Mouse (Mus musculus): Measurements from ENCODE around the gene Pygo2. TPM values are rescaled to one million over a fixed set of nuclear protein-coding genes. Genes with fewer than 3 reads are reported as not detected.
A peak's percentile ranks its signal among the peaks of the same experiment; 100 is the strongest.
"Not testable (repeated sequence)": the region's sequence is repeated elsewhere in the genome, so short reads cannot be mapped to it uniquely, and the experiment has no call there.

The Pygo2 gene
- polyA plus RNA-seq, 1 experiment from 2014 or later, result 35.9 TPM

GRCm38 (mm10) chr3:89418170-89418860, 11.7 kb upstream of the Pygo2 start, which contains the start of the genes Cks1b and Shc1:
Cks1b (minus strand) TSS chr3:89418383.
Shc1 (plus strand) TSS chr3:89418443.
- peak; percentile 100 for DNase-seq (ENCODE audit: low spot score)
- whole genome bisulfite sequencing, result 0% methylated on average over 39 of the region's 39 CpGs
- Histone ChIP-seq H3K4me3 (peak within 1 kb of the TSS; percentile 67), H3K27me3 (ENCODE audit: insufficient read depth, poor library complexity, severe bottlenecking) (no peaks in the 10 kb centered on the region), H3K36me3 (peaks cover 35% of the 10 kb centered on the region), H3K9me3 (no peaks in the 10 kb centered on the region), H3K4me1 (peaks cover 45% of the 10 kb centered on the region), H3K27ac (peak within 1 kb of the TSS; percentile 92)

- DNase-seq (ENCODE audit: low spot score), result peak; percentile 92
- Histone ChIP-seq H3K4me1 (peaks cover 50% of the 10 kb centered on the region), H3K36me3 (peaks cover 37% of the 10 kb centered on the region)
These were observed 11.2 kb upstream of the Pygo2 start for GRCm38 (mm10) chr3:89418861-89419250.

DNA sequence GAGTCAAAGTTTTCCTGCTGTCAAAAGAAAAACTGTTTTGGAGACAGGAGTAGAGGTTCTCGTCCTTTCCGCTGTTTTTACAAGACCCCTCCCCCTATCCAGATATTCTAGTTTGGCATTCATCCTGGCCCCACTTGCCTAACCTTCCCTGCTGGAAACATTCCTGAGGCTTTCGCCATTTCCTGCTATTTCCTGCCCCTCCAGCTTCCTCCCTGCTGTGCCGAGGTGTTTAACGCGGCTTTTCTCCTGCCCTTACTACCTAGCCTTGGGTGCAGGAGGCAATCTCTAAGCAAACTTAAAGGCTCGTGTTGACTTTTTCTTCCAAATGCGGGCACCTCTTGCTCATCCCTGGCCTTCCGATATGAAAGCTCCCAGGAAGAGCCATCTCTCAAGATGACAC, 10.4 kb upstream of the Pygo2 start:
- no peaks in the 10 kb centered on the region for H3K9me3 ChIP-seq
- no peaks in the 10 kb centered on the region for H3K27me3 ChIP-seq (ENCODE audit: insufficient read depth, poor library complexity, severe bottlenecking)
- peaks cover 57% of the 10 kb centered on the region for H3K4me1 ChIP-seq
- peaks cover 37% of the 10 kb centered on the region for H3K36me3 ChIP-seq
- H3K27ac ChIP-seq, result peak overlapping the region; percentile 92
- under 1% methylated on average over 9 of the region's 9 CpGs for WGBS
- DNase-seq (ENCODE audit: low spot score), result peak; percentile 85
- H3K4me3 ChIP-seq, result peak overlapping the region; percentile 67

More at GRCm38 (mm10) chr3:89418861-89419250, 11.2 kb upstream of the Pygo2 start:
- Histone ChIP-seq H3K27me3 (ENCODE audit: insufficient read depth, poor library complexity, severe bottlenecking) (no peaks in the 10 kb centered on the region), H3K9me3 (no peaks in the 10 kb centered on the region), H3K27ac (peak overlapping the region; percentile 92), H3K4me3 (peak overlapping the region; percentile 67)
- under 1% methylated on average over 16 of the region's 16 CpGs for WGBS

GRCm38 (mm10) chr3:89419981-89420380, 10.0 kb upstream of the Pygo2 start:
- H3K4me1 ChIP-seq, result peaks cover 61% of the 10 kb centered on the region
- no peak for DNase-seq (ENCODE audit: low spot score)
- H3K27me3 ChIP-seq (ENCODE audit: insufficient read depth, poor library complexity, severe bottlenecking), result no peaks in the 10 kb centered on the region
- H3K4me3 ChIP-seq, result peak overlapping the region; percentile 67
- peak overlapping the region; percentile 92 for H3K27ac ChIP-seq
- WGBS, result 11% methylated on average over 3 of the region's 3 CpGs
- no peaks in the 10 kb centered on the region for H3K9me3 ChIP-seq
- peaks cover 37% of the 10 kb centered on the region for H3K36me3 ChIP-seq

- DNase-seq (ENCODE audit: low spot score), result no peak
- peak overlapping the region; percentile 87 for H3K27ac ChIP-seq
- peaks cover 61% of the 10 kb centered on the region for H3K4me1 ChIP-seq
- peak overlapping the region; percentile 64 for H3K4me3 ChIP-seq
- no peaks in the 10 kb centered on the region for H3K27me3 ChIP-seq (ENCODE audit: insufficient read depth, poor library complexity, severe bottlenecking)
- H3K9me3 ChIP-seq, result no peaks in the 10 kb centered on the region
- peaks cover 37% of the 10 kb centered on the region for H3K36me3 ChIP-seq
- 50% methylated on average over 2 of the region's 2 CpGs for WGBS
These were observed 9.6 kb upstream of the Pygo2 start for GRCm38 (mm10) chr3:89420421-89420820.

DNA sequence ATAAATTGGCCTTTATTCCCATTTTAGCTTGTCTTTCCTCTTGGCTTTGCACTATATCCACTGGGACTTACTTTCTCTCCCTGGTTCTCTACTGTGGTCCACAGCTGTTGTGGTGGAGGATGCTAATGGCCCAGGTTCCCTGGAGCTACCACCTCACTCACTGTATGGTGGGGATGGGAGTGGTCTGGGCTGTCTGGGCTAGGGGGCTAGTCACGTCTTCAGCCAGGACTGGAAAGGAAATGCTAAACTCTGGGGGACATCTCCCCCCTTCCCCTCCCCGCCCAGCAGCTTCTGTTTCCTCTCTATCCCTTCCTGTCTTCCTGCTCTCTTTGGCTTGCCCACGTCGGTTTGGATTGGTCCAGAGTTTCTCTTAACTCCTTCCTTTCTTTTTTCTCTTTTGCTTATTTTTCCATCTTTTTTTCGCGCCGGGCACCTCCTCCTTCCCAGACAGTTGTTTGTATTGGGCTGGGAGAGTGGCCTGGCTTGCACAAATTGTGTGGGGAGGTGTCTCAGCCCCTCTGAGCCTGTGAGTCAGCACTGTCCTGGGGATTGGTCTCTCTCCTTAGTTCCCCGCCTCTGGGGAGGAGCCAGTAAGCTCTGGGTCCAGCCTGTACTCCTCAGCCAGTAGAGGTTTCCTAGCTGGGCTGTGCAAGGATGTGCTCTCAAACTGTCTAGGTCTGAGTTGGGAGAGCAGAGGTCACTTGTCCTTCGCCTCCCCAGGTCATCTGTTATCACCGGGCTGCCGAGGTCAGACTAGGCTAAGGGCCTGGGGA, 8.8 kb upstream of the Pygo2 start:
- Histone ChIP-seq H3K27ac (peak overlapping the region; percentile 87), H3K4me3 (peak overlapping the region; percentile 64), H3K4me1 (peaks cover 61% of the 10 kb centered on the region), H3K36me3 (peaks cover 35% of the 10 kb centered on the region), H3K27me3 (ENCODE audit: insufficient read depth, poor library complexity, severe bottlenecking) (no peaks in the 10 kb centered on the region), H3K9me3 (no peaks in the 10 kb centered on the region)
- DNase-seq (ENCODE audit: low spot score), result peak; percentile 95
- WGBS, result 2% methylated on average over 11 of the region's 11 CpGs

- H3K4me3 ChIP-seq, result peak overlapping the region; percentile 64
- peaks cover 55% of the 10 kb centered on the region for H3K4me1 ChIP-seq
- 3% methylated on average over 21 of the region's 22 CpGs for WGBS
- peak overlapping the region; percentile 87 for H3K27ac ChIP-seq
- DNase-seq (ENCODE audit: low spot score), result no peak
- H3K9me3 ChIP-seq, result no peaks in the 10 kb centered on the region
- H3K36me3 ChIP-seq, result peaks cover 39% of the 10 kb centered on the region
- H3K27me3 ChIP-seq (ENCODE audit: insufficient read depth, poor library complexity, severe bottlenecking), result no peaks in the 10 kb centered on the region
These were observed 8.1 kb upstream of the Pygo2 start for GRCm38 (mm10) chr3:89421810-89422473.

- peaks cover 47% of the 10 kb centered on the region for H3K36me3 ChIP-seq
- WGBS, result 66% methylated on average over 6 of the region's 6 CpGs
These were observed 7.3 kb upstream of the Pygo2 start for GRCm38 (mm10) chr3:89422556-89423205.

DNA sequence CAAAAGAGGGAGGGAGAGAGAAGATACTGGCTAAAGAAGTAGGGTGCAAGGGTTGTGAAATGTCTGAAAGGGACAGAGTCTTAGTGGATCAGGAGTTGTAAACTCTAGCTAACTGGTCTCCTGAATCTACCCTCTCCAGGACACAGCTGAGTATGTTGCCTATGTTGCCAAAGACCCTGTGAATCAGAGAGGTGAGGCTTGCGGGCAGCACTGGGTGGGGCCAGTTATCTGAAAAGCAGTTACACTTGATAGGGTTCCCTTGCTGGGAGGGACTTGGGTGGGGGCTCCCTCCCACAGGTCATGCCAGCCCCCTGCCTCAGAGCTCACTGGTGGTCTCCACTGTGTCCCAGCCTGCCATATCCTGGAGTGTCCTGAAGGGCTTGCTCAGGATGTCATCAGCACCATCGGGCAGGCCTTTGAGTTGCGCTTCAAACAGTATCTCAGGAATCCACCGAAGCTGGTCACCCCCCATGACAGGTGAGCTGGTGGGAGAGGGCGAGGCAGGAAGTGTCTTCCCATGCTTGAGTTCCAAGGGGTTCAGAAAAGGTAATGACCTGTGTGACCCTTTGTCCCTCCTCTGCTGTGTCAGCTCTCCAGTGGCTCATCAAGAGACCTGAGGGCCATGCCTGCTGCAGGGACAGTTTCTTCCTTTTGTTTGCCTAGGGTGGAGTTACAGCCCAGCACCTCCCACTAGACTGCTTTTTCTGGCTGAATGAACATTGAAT, 5.4 kb upstream of the Pygo2 start:
- peaks cover 59% of the 10 kb centered on the region for H3K36me3 ChIP-seq
- peaks cover 52% of the 10 kb centered on the region for H3K4me1 ChIP-seq
- H3K9me3 ChIP-seq, result no peaks in the 10 kb centered on the region
- WGBS, result 83% methylated on average over 5 of the region's 5 CpGs
- no peak overlapping the region for H3K4me3 ChIP-seq
- no peaks in the 10 kb centered on the region for H3K27me3 ChIP-seq (ENCODE audit: insufficient read depth, poor library complexity, severe bottlenecking)
- DNase-seq (ENCODE audit: low spot score), result no peak
- H3K27ac ChIP-seq, result no peak overlapping the region

More at GRCm38 (mm10) chr3:89422556-89423205, 7.3 kb upstream of the Pygo2 start:
- no peak for DNase-seq (ENCODE audit: low spot score)
- no peaks in the 10 kb centered on the region for H3K9me3 ChIP-seq
- no peaks in the 10 kb centered on the region for H3K27me3 ChIP-seq (ENCODE audit: insufficient read depth, poor library complexity, severe bottlenecking)
- H3K4me1 ChIP-seq, result peaks cover 55% of the 10 kb centered on the region
- H3K27ac ChIP-seq, result peak overlapping the region; percentile 87; the same call in 1 of the 2 replicates
- peak overlapping the region; percentile 64 for H3K4me3 ChIP-seq

DNA sequence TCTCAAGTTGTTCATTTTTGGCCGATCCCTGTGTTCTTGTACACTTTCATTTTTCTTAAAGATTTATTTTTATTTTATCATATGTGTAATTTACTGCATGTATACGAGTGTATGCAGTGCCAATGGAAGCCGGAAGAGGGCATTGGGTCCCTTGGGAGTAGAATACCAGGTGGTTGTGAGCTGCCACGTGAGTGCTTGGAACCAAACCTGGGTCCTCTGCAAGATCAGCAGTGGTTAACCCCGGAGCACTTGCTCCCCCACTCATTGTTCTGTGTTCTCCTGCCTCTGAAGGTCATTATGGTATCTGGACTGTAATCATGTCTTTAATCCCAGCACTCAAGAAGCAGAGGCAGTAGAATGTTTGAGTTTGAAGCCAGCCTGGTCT, 4.9 kb upstream of the Pygo2 start:
- no peaks in the 10 kb centered on the region for H3K9me3 ChIP-seq
- peaks cover 59% of the 10 kb centered on the region for H3K36me3 ChIP-seq
- no peaks in the 10 kb centered on the region for H3K27me3 ChIP-seq (ENCODE audit: insufficient read depth, poor library complexity, severe bottlenecking)
- no peak for DNase-seq (ENCODE audit: low spot score)
- 86% methylated on average over 5 of the region's 5 CpGs for WGBS
- peaks cover 46% of the 10 kb centered on the region for H3K4me1 ChIP-seq
- H3K4me3 ChIP-seq, result no peak overlapping the region
- H3K27ac ChIP-seq, result no peak overlapping the region

GRCm38 (mm10) chr3:89425876-89426275, 4.1 kb upstream of the Pygo2 start:
- no peak for DNase-seq (ENCODE audit: low spot score)
- 80% methylated on average over 4 of the region's 4 CpGs for WGBS
- Histone ChIP-seq H3K36me3 (peaks cover 59% of the 10 kb centered on the region), H3K27ac (0 out of 2 replicates have a peak overlapping the region, but pooled peaks have one; percentile 2), H3K9me3 (no peaks in the 10 kb centered on the region), H3K4me1 (peaks cover 42% of the 10 kb centered on the region), H3K27me3 (ENCODE audit: insufficient read depth, poor library complexity, severe bottlenecking) (no peaks in the 10 kb centered on the region), H3K4me3 (no peak overlapping the region)

- not testable (repeated sequence) for DNase-seq (ENCODE audit: low spot score); H3K27ac ChIP-seq; H3K27me3 ChIP-seq (ENCODE audit: insufficient read depth, poor library complexity, severe bottlenecking); H3K4me3 ChIP-seq; H3K9me3 ChIP-seq
- peaks cover 68% of the 10 kb centered on the region for H3K36me3 ChIP-seq
- 87% methylated on average over 7 of the region's 7 CpGs for WGBS
- H3K4me1 ChIP-seq, result peaks cover 31% of the 10 kb centered on the region
These were observed 993 bp upstream of the Pygo2 start for GRCm38 (mm10) chr3:89429021-89429420.

All from heart, embryonic 10.5 days (tissue).